32 mouse cellular contexts compared by ENCODE assay signal in genomic region chr10:109924136-109924535, GRCm38 (mm10).
"Had no signal": no experiment of that assay in that cellular context is flagged by ENCODE, and none has a peak within 500 bp of the region (broad histone marks: within the 10 kb centered on the region; RNA-seq: fewer than 3 reads in every experiment).

No protein-coding gene starts in this region.

- H3K9ac ChIP-seq: limb, embryonic 12.5 days; limb, embryonic 13.5 days; limb, embryonic 15.5 days; liver, embryonic 12.5 days; liver, embryonic 13.5 days; liver, embryonic 14.5 days; liver, embryonic 15.5 days; liver, postnatal 0 days; lung, embryonic 14.5 days; lung, embryonic 15.5 days; midbrain, embryonic 12.5 days; midbrain, embryonic 13.5 days; midbrain, embryonic 15.5 days; neural tube, embryonic 12.5 days had no signal

- H3K9me3 ChIP-seq: limb, embryonic 10.5 days; limb, embryonic 12.5 days; limb, embryonic 13.5 days; limb, embryonic 15.5 days; liver, embryonic 12.5 days; liver, embryonic 13.5 days; liver, embryonic 15.5 days; lung, embryonic 15.5 days; megakaryocyte, embryonic 14.5 days; midbrain, embryonic 10.5 days; midbrain, embryonic 12.5 days; midbrain, embryonic 13.5 days; midbrain, embryonic 15.5 days; neural tube, embryonic 12.5 days had no signal

- H3K27ac ChIP-seq: limb, embryonic 10.5 days; limb, embryonic 12.5 days; limb, embryonic 13.5 days; limb, embryonic 15.5 days; liver, embryonic 12.5 days; liver, embryonic 13.5 days; liver, embryonic 14.5 days; liver, embryonic 15.5 days; lung, embryonic 15.5 days; macrophage; midbrain, embryonic 10.5 days; midbrain, embryonic 12.5 days; midbrain, embryonic 13.5 days; midbrain, embryonic 15.5 days; neural tube, embryonic 12.5 days had no signal

- H3K4me3 ChIP-seq: limb, embryonic 10.5 days; limb, embryonic 12.5 days; limb, embryonic 13.5 days; limb, embryonic 15.5 days; liver, embryonic 12.5 days; liver, embryonic 13.5 days; liver, embryonic 15.5 days; lung, embryonic 15.5 days; megakaryocyte, embryonic 14.5 days; midbrain, embryonic 10.5 days; midbrain, embryonic 12.5 days; midbrain, embryonic 13.5 days; midbrain, embryonic 15.5 days; myocyte; neural tube, embryonic 12.5 days had no signal

- H3K4me1 ChIP-seq: limb, embryonic 12.5 days; limb, embryonic 15.5 days; liver, embryonic 12.5 days; liver, embryonic 13.5 days; liver, embryonic 15.5 days; lung, embryonic 15.5 days had no signal

- ATAC-seq: liver, embryonic 12.5 days; liver, postnatal 0 days; lung, postnatal 0 days; midbrain, embryonic 13.5 days; midbrain, embryonic 15.5 days; midbrain, embryonic 16.5 days had no signal

- H3K27me3 ChIP-seq: limb, embryonic 12.5 days; limb, embryonic 13.5 days; limb, embryonic 15.5 days; liver, embryonic 12.5 days; liver, embryonic 13.5 days; liver, embryonic 15.5 days; lung, embryonic 15.5 days; megakaryocyte, embryonic 14.5 days; midbrain, embryonic 12.5 days; midbrain, embryonic 13.5 days; midbrain, embryonic 15.5 days; neural tube, embryonic 12.5 days had no signal

- DNase-seq: left cerebral cortex, postnatal 4 days; liver; liver, embryonic 13.5 days; liver, postnatal 0 days; lung, adult 18-20 months; lung, adult 2 months; lung, embryonic 14.5 days; lung, postnatal 10 days; lung, postnatal 14 days; lung, postnatal 36 days; lung, postnatal 4 days; midbrain, embryonic 14.5 days had no signal

- H3K36me3 ChIP-seq: limb, embryonic 10.5 days; limb, embryonic 12.5 days; limb, embryonic 13.5 days; limb, embryonic 15.5 days; liver, embryonic 12.5 days; liver, embryonic 13.5 days; liver, embryonic 15.5 days; lung, embryonic 15.5 days; midbrain, embryonic 10.5 days; midbrain, embryonic 12.5 days; midbrain, embryonic 13.5 days; midbrain, embryonic 15.5 days; neural tube, embryonic 12.5 days had no signal

- H3K4me2 ChIP-seq: limb, embryonic 12.5 days; limb, embryonic 13.5 days; limb, embryonic 15.5 days; liver, embryonic 11.5 days; liver, embryonic 12.5 days; liver, embryonic 13.5 days; liver, embryonic 15.5 days; lung, embryonic 14.5 days; lung, embryonic 15.5 days; midbrain, embryonic 11.5 days; midbrain, embryonic 12.5 days; midbrain, embryonic 13.5 days; midbrain, embryonic 15.5 days; neural tube, embryonic 12.5 days had no signal
